Mouse (Mus musculus) forelimb bud, embryonic 11.5 days (tissue): ENCODE results near the gene Aldh1l1.

Experiments used
- DNase-seq: peaks from one replicate; pipeline ENCODE4 v3.0.0-alpha.2; 2012; ENCODE audit warnings: low read depth, low spot score

Aldh1l1 gene

GRCm38 (mm10) chr6:90546274-90546673 lies 60.0 kb downstream of the Aldh1l1 start:
- DNase-seq, result no peak

GRCm38 (mm10) chr6:90547041-90547440 lies 60.8 kb downstream of the Aldh1l1 start:
- no peak for DNase-seq

GRCm38 (mm10) chr6:90550161-90550912 lies 64.1 kb downstream of the Aldh1l1 start:
- peak; percentile 40 for DNase-seq

- no peak for DNase-seq
Observed at GRCm38 (mm10) chr6:90551251-90551650, 65.0 kb downstream of the Aldh1l1 start.

- DNase-seq, result no peak
Observed at GRCm38 (mm10) chr6:90553197-90553596, 67.0 kb downstream of the Aldh1l1 start.

- DNase-seq, result no peak
Observed at GRCm38 (mm10) chr6:90553682-90554081, 67.5 kb downstream of the Aldh1l1 start.

- no peak for DNase-seq
Observed at GRCm38 (mm10) chr6:90556534-90557058, 70.4 kb downstream of the Aldh1l1 start.

- no peak for DNase-seq
Observed at GRCm38 (mm10) chr6:90557077-90557476, 70.8 kb downstream of the Aldh1l1 start.

- no peak for DNase-seq
Observed at GRCm38 (mm10) chr6:90557829-90558693, 71.8 kb downstream of the Aldh1l1 start.

- DNase-seq, result no peak
Observed at GRCm38 (mm10) chr6:90560390-90561058, 74.3 kb downstream of the Aldh1l1 start.

- no peak for DNase-seq
Observed at GRCm38 (mm10) chr6:90561234-90561781, 75.1 kb downstream of the Aldh1l1 start.

- DNase-seq, result no peak
Observed at GRCm38 (mm10) chr6:90564240-90564639, 78.0 kb downstream of the Aldh1l1 start.

- DNase-seq, result no peak
Observed at GRCm38 (mm10) chr6:90565357-90566215, 79.4 kb downstream of the Aldh1l1 start.

GRCm38 (mm10) chr6:90567486-90567885 lies 81.3 kb downstream of the Aldh1l1 start:
- DNase-seq, result no peak

GRCm38 (mm10) chr6:90567928-90568327 lies 81.7 kb downstream of the Aldh1l1 start:
- no peak for DNase-seq

- no peak for DNase-seq
Observed at GRCm38 (mm10) chr6:90568721-90569120, 82.5 kb downstream of the Aldh1l1 start.

GRCm38 (mm10) chr6:90569736-90570383 lies 83.6 kb downstream of the Aldh1l1 start:
- DNase-seq, result no peak

GRCm38 (mm10) chr6:90570392-90570791 lies 84.2 kb downstream of the Aldh1l1 start:
- DNase-seq, result no peak

GRCm38 (mm10) chr6:90575261-90575715 lies 89.1 kb downstream of the Aldh1l1 start:
- peak; percentile 78 for DNase-seq

- DNase-seq, result no peak
Observed at GRCm38 (mm10) chr6:90578174-90578573, 91.9 kb downstream of the Aldh1l1 start.
